In genomic region chr15:83593189-83593585, GRCm38 (mm10) we compare ENCODE assay signal across 8 mouse cellular contexts. TPM values are rescaled to one million over a fixed set of nuclear protein-coding genes. Genes with fewer than 3 reads are reported as not detected.
DNase-seq lines count a peak whose midpoint lies in the region; ATAC-seq and TF ChIP-seq lines count a peak whose summit lies in the region.
"Had no signal": no experiment of that assay in that cellular context is flagged by ENCODE, and none has a peak within 500 bp of the region (broad histone marks: within the 10 kb centered on the region; RNA-seq: fewer than 3 reads in every experiment).

No protein-coding gene starts in this region.

- H3K4me1 ChIP-seq in G1E (ENCODE audit: insufficient read depth, low read depth, low read length), result peaks cover 65% of the 10 kb centered on the region
- peaks cover 25% of the 10 kb centered on the region for H3K4me1 ChIP-seq in forebrain, embryonic 15.5 days
- H3K4me1 ChIP-seq in liver, embryonic 15.5 days (replicated peaks), result peaks cover 68% of the 10 kb centered on the region

- H3K4me3 ChIP-seq in G1E (ENCODE audit: low read depth, low read length), result peak overlapping the region; percentile 92; the same call in 1 of the 2 replicates
- peak overlapping the region; percentile 61; the same call in 1 of the 2 replicates for H3K4me3 ChIP-seq in forebrain, embryonic 15.5 days
- peak overlapping the region; percentile 96 for H3K4me3 ChIP-seq in liver, embryonic 15.5 days (replicated peaks)

- TF ChIP-seq CTCF in G1E (IDR thresholded peaks at IDR 0.05; ENCODE audit: low read depth, low read length), result no peak

- H3K36me3 ChIP-seq in G1E (replicated peaks), result peaks cover 52% of the 10 kb centered on the region
- H3K36me3 ChIP-seq in forebrain, embryonic 15.5 days, result peaks cover 3% of the 10 kb centered on the region; the same call in 1 of the 2 replicates
- peaks cover 41% of the 10 kb centered on the region for H3K36me3 ChIP-seq in liver, embryonic 15.5 days (replicated peaks)

- no peak overlapping the region for H3K9ac ChIP-seq in forebrain, embryonic 15.5 days (replicated peaks)
- peak overlapping the region; percentile 96 for H3K9ac ChIP-seq in liver, embryonic 15.5 days

- DNase-seq in 3T3-L1 (ENCODE audit: low read depth, low spot score) (peak; percentile 78), G1E (ENCODE audit: low spot score) (no peak)
- DNase-seq in right cerebral cortex, postnatal 10 days (ENCODE audit: low spot score in 2 of 2), result no peak
- no peak for DNase-seq in cerebellum, adult 9-10 months
- no peak for DNase-seq in ovary, adult 18-20 months (ENCODE audit: low spot score)
- DNase-seq: kidney, adult 18-20 months had no signal

- peaks cover 2% of the 10 kb centered on the region; the same call in 1 of the 2 replicates for H3K9me3 ChIP-seq in G1E (replicated peaks)
- no peaks in the 10 kb centered on the region for H3K9me3 ChIP-seq in forebrain, embryonic 15.5 days
- no peaks in the 10 kb centered on the region for H3K9me3 ChIP-seq in liver, embryonic 15.5 days (replicated peaks)

- ATAC-seq in G1E (ENCODE audit: extremely low read depth, insufficient number of reproducible peaks, low FRiP score, poor library complexity, severe bottlenecking), result no peak
- ATAC-seq in forebrain, embryonic 15.5 days (replicated peaks), result no peak
- ATAC-seq in liver, embryonic 15.5 days (ENCODE audit: insufficient read depth), result peak; percentile 38

- no peaks in the 10 kb centered on the region for H3K27me3 ChIP-seq in G1E (ENCODE audit: insufficient read depth, low read length)
- H3K27me3 ChIP-seq in forebrain, embryonic 15.5 days, result no peaks in the 10 kb centered on the region
- no peaks in the 10 kb centered on the region for H3K27me3 ChIP-seq in liver, embryonic 15.5 days

- H3K4me2 ChIP-seq in forebrain, embryonic 15.5 days (replicated peaks), result peak overlapping the region; percentile 74
- H3K4me2 ChIP-seq in liver, embryonic 15.5 days, result peak overlapping the region; percentile 87

- H3K27ac ChIP-seq in forebrain, embryonic 15.5 days (replicated peaks), result no peak overlapping the region
- peak overlapping the region; percentile 99 for H3K27ac ChIP-seq in liver, embryonic 15.5 days (replicated peaks)

RNA-seq across cellular contexts. Expression of gene Ttll12, which starts 1.8 kb away (rescaled TPM):
- total RNA-seq in G1E (2014; fragmentation: Nextera tagmentation), result 50.4 and 59.4 TPM in 2 replicates
- total RNA-seq in G1E (2017), result 15.5 and 17.0 TPM in 2 replicates
- polyA plus RNA-seq in G1E (2012), result 128 and 181 TPM in 2 replicates
- 45.0 and 47.2 TPM in 2 replicates for polyA plus RNA-seq in forebrain, embryonic 15.5 days (2015; fragmentation: Nextera tagmentation; extraction: Ambion mirVana)
- 35.6 and 38.5 TPM in 2 replicates for polyA plus RNA-seq in liver, embryonic 15.5 days (2015; fragmentation: Nextera tagmentation; extraction: Ambion mirVana)

RNA-seq across cellular contexts. Expression of gene Mcat, which starts 29.6 kb away (rescaled TPM):
- total RNA-seq in G1E (2014; fragmentation: Nextera tagmentation) (8.5 and 17.7 TPM in 2 replicates), G1E (2017) (13.4 and 14.0 TPM in 2 replicates)
- polyA plus RNA-seq in G1E (2012), result 17.1 and 20.2 TPM in 2 replicates
- 36.0 and 38.8 TPM in 2 replicates for polyA plus RNA-seq in forebrain, embryonic 15.5 days (2015; fragmentation: Nextera tagmentation; extraction: Ambion mirVana)
- polyA plus RNA-seq in liver, embryonic 15.5 days (2015; fragmentation: Nextera tagmentation; extraction: Ambion mirVana), result 15.4 and 16.8 TPM in 2 replicates

RNA-seq across cellular contexts. Expression of gene Tspo, which starts 29.8 kb away (rescaled TPM):
- total RNA-seq in G1E (2014; fragmentation: Nextera tagmentation) (13.5 and 31.8 TPM in 2 replicates), G1E (2017) (50.5 and 63.3 TPM in 2 replicates)
- polyA plus RNA-seq in G1E (2012), result 108 and 114 TPM in 2 replicates
- polyA plus RNA-seq in forebrain, embryonic 15.5 days (2015; fragmentation: Nextera tagmentation; extraction: Ambion mirVana), result 10.5 and 11.2 TPM in 2 replicates
- polyA plus RNA-seq in liver, embryonic 15.5 days (2015; fragmentation: Nextera tagmentation; extraction: Ambion mirVana), result 202 and 217 TPM in 2 replicates
